Mouse (Mus musculus) kidney, adult 8-10 months (tissue): ENCODE measurements around the gene Wdr81.

Experiments used
- DNase-seq, 2 experiments: peaks; one replicate each; pipeline ENCODE4 v3.0.0; 2022

Wdr81 gene

GRCm38 (mm10) chr11:75438194-75438593 is 16.3 kb downstream of the Wdr81 start:
- DNase-seq: peak in 1 of 2 experiments; percentile 40

- no peak for DNase-seq
Measured at GRCm38 (mm10) chr11:75434138-75434537, 20.4 kb downstream of the Wdr81 start.

- DNase-seq: peak in 1 of 2 experiments; percentile 60
Measured at GRCm38 (mm10) chr11:75431307-75431706, 23.2 kb downstream of the Wdr81 start.

- DNase-seq: no peak
Measured at GRCm38 (mm10) chr11:75429019-75429705, 25.4 kb downstream of the Wdr81 start.

GRCm38 (mm10) chr11:75424459-75424858 is 30.1 kb downstream of the Wdr81 start:
- DNase-seq: no peak

- no peak for DNase-seq
Measured at GRCm38 (mm10) chr11:75424033-75424432, 30.5 kb downstream of the Wdr81 start.

GRCm38 (mm10) chr11:75423091-75423490 is 31.4 kb downstream of the Wdr81 start:
- no peak for DNase-seq

GRCm38 (mm10) chr11:75422013-75422792 is 32.3 kb downstream of the Wdr81 start, which contains the start of gene Serpinf1:
Gene Serpinf1 (minus strand): TSS chr11:75422701.
- DNase-seq: no peak

- DNase-seq: no peak
Measured at GRCm38 (mm10) chr11:75421375-75422012, 33.0 kb downstream of the Wdr81 start.

- no peak for DNase-seq
Measured at GRCm38 (mm10) chr11:75420810-75421374, 33.6 kb downstream of the Wdr81 start.

GRCm38 (mm10) chr11:75420037-75420436 is 34.5 kb downstream of the Wdr81 start:
- no peak for DNase-seq

GRCm38 (mm10) chr11:75415994-75416393 is 38.5 kb downstream of the Wdr81 start:
- no peak for DNase-seq

GRCm38 (mm10) chr11:75415096-75415495 is 39.4 kb downstream of the Wdr81 start:
- DNase-seq: no peak

- no peak for DNase-seq
Measured at GRCm38 (mm10) chr11:75410591-75410990, 43.9 kb downstream of the Wdr81 start.

GRCm38 (mm10) chr11:75409679-75410575 is 44.6 kb downstream of the Wdr81 start:
- DNase-seq: peak; percentile 28 to 31

- peak in 1 of 2 experiments; percentile 77 for DNase-seq
Measured at GRCm38 (mm10) chr11:75406865-75407264, 47.7 kb downstream of the Wdr81 start.

- DNase-seq: no peak
Measured at GRCm38 (mm10) chr11:75406104-75406503, 48.4 kb downstream of the Wdr81 start.

GRCm38 (mm10) chr11:75404801-75405200 is 49.7 kb downstream of the Wdr81 start:
- DNase-seq: no peak

- no peak for DNase-seq
Measured at GRCm38 (mm10) chr11:75403301-75404052, 51.0 kb downstream of the Wdr81 start.

- peak; percentile 71 to 77 for DNase-seq
Measured at GRCm38 (mm10) chr11:75402271-75402690, 52.2 kb downstream of the Wdr81 start.

- DNase-seq: no peak
Measured at GRCm38 (mm10) chr11:75400099-75400498, 54.4 kb downstream of the Wdr81 start.
